Mouse (Mus musculus): ENCODE measurements around the gene Emc6. TPM values are rescaled to one million over a fixed set of nuclear protein-coding genes. Genes with fewer than 3 reads are reported as not detected.

The Emc6 gene
- total and polyA plus RNA-seq, 2 experiments = 63.8 to 80.9 TPM

GRCm38 (mm10) chr11:73194444-73194843, 17.6 kb upstream of the Emc6 start:
- H3K27ac ChIP-seq (replicated peaks; ENCODE audit: insufficient read depth, low read depth, low read length) = no peak overlapping the region
- no peaks in the 10 kb centered on the region for H3K27me3 ChIP-seq (ENCODE audit: control insufficient read depth, insufficient read depth, low read length)
- H3K4me1 ChIP-seq (ENCODE audit: control insufficient read depth, insufficient read depth, low read length) = no peaks in the 10 kb centered on the region
- 85% methylated on average over 2 of the region's 2 CpGs for WGBS
- peaks cover 18% of the 10 kb centered on the region; the same call in 1 of the 2 replicates for H3K36me3 ChIP-seq (ENCODE audit: control insufficient read depth, insufficient read depth, low read length)
- DNase-seq (ENCODE audit: extremely low read depth, low read depth, low spot score) = no peak
- no peak overlapping the region for H3K9ac ChIP-seq (ENCODE audit: low read depth, low read length)
- H3K4me3 ChIP-seq (ENCODE audit: insufficient read depth, low read depth, low read length) = no peak overlapping the region
- no peak for TF ChIP-seq POLR2A (IDR thresholded peaks at IDR 0.05; ENCODE audit: extremely low read depth, insufficient read depth, low read length)
- no peak for TF ChIP-seq CTCF (IDR thresholded peaks at IDR 0.05; ENCODE audit: low read depth, low read length)
- H3K79me2 ChIP-seq (ENCODE audit: control insufficient read depth, insufficient read depth, low read length) = no peaks in the 10 kb centered on the region; the same call in 1 of the 2 replicates

DNA sequence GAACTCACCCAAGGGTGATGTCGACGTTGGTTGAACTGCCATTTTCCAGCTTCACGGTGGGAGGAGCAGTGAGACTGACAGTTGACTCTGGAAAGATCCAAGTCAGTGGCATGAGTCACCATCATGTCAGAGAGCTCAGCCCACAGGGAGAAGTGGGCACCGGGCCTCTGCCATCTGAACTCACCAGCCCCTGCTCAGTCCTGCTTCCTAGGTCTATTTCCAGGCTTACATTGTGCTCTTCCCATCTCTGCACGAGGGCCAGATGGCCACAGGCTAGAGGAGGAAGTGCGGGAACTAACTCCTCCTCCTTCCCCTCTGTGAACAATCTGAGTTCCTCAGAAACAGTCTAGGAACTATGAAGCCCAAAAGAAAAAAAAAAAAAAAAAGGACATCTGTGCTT, 16.2 kb upstream of the Emc6 start:
- TF ChIP-seq CTCF (IDR thresholded peaks at IDR 0.05; ENCODE audit: low read depth, low read length) (no peak), POLR2A (IDR thresholded peaks at IDR 0.05; ENCODE audit: extremely low read depth, insufficient read depth, low read length) (no peak)
- Histone ChIP-seq H3K36me3 (ENCODE audit: control insufficient read depth, insufficient read depth, low read length) (peaks cover 24% of the 10 kb centered on the region; the same call in 1 of the 2 replicates), H3K4me3 (ENCODE audit: insufficient read depth, low read depth, low read length) (no peak overlapping the region), H3K79me2 (ENCODE audit: control insufficient read depth, insufficient read depth, low read length) (no peaks in the 10 kb centered on the region), H3K27ac (replicated peaks; ENCODE audit: insufficient read depth, low read depth, low read length) (no peak overlapping the region), H3K9ac (ENCODE audit: low read depth, low read length) (no peak overlapping the region), H3K27me3 (ENCODE audit: control insufficient read depth, insufficient read depth, low read length) (no peaks in the 10 kb centered on the region), H3K4me1 (ENCODE audit: control insufficient read depth, insufficient read depth, low read length) (no peaks in the 10 kb centered on the region)
- WGBS = 78% methylated on average over 6 of the region's 6 CpGs
- no peak for DNase-seq (ENCODE audit: extremely low read depth, low read depth, low spot score)

DNA sequence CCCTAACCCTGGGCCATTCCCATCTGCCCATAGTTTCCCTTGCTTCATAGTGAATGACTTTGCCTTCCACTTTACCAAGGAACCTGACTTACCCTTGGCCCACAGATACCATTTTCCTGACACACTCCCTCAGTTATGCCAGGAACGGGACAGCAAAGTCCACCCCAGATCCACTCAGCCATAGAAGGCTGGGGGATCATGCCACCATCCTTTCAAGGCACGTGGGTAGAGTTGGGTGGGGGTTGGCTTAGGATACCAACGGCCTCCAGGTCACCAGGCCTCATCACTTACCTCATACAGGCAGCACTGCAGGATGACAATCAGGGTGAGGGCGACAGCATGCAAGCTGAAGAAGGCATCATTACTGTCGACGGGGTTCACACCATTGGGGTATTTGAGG, 10.4 kb upstream of the Emc6 start:
- no peak for DNase-seq (ENCODE audit: extremely low read depth, low read depth, low spot score)
- H3K36me3 ChIP-seq (ENCODE audit: control insufficient read depth, insufficient read depth, low read length) = peaks cover 31% of the 10 kb centered on the region; the same call in 1 of the 2 replicates
- no peak for TF ChIP-seq POLR2A (IDR thresholded peaks at IDR 0.05; ENCODE audit: extremely low read depth, insufficient read depth, low read length)
- no peak for TF ChIP-seq CTCF (IDR thresholded peaks at IDR 0.05; ENCODE audit: low read depth, low read length)

DNA sequence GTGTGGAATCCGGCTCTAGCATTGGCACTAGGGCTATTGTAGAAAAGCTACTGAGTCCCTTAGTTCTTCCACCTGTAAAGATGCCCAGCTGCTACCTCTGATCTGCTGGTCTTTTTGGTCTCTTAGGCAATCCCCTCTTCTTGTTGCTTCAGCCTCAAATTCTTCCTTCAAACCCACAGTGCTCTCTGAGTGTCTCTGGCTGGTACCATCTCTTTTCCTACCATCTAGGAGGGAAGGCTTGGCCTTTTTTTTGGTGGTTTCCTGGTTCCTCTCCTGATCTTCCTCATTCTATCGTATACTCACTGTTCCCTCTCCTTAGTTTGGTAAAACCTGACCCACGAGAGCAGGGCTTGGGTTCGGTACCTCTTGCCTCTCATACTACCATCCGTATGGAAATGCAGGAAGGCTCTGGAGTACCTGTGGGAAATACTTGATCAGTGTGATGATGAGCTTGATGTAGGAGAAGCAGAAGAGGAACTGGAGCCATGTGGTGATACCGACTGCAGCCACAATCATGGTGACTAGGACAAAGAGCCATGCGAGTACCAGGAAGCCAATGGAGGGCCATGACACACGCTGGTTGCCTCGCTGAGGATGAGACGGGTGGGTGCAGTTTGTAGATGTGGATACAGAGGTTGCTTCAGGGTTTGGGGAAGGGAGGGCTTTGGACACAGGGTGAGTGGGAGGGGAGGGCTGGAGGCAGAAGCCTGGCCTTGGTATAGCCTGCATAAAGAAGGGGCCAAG, 9.2 kb upstream of the Emc6 start:
- no peak for DNase-seq (ENCODE audit: extremely low read depth, low read depth, low spot score)
- Histone ChIP-seq H3K27ac (replicated peaks; ENCODE audit: insufficient read depth, low read depth, low read length) (no peak overlapping the region), H3K4me3 (ENCODE audit: insufficient read depth, low read depth, low read length) (no peak overlapping the region), H3K79me2 (ENCODE audit: control insufficient read depth, insufficient read depth, low read length) (no peaks in the 10 kb centered on the region), H3K4me1 (ENCODE audit: control insufficient read depth, insufficient read depth, low read length) (no peaks in the 10 kb centered on the region), H3K27me3 (ENCODE audit: control insufficient read depth, insufficient read depth, low read length) (no peaks in the 10 kb centered on the region), H3K36me3 (ENCODE audit: control insufficient read depth, insufficient read depth, low read length) (peaks cover 28% of the 10 kb centered on the region; the same call in 1 of the 2 replicates), H3K9ac (ENCODE audit: low read depth, low read length) (no peak overlapping the region)
- 89% methylated on average over 10 of the region's 10 CpGs for WGBS
- no peak for TF ChIP-seq CTCF (IDR thresholded peaks at IDR 0.05; ENCODE audit: low read depth, low read length)
- TF ChIP-seq POLR2A (IDR thresholded peaks at IDR 0.05; ENCODE audit: extremely low read depth, insufficient read depth, low read length) = no peak

More for the DNA sequence above, 10.4 kb upstream of the Emc6 start:
- no peaks in the 10 kb centered on the region for H3K79me2 ChIP-seq (ENCODE audit: control insufficient read depth, insufficient read depth, low read length)
- H3K27me3 ChIP-seq (ENCODE audit: control insufficient read depth, insufficient read depth, low read length) = no peaks in the 10 kb centered on the region
- H3K27ac ChIP-seq (replicated peaks; ENCODE audit: insufficient read depth, low read depth, low read length) = no peak overlapping the region
- H3K4me1 ChIP-seq (ENCODE audit: control insufficient read depth, insufficient read depth, low read length) = no peaks in the 10 kb centered on the region
- 91% methylated on average over 6 of the region's 6 CpGs for WGBS
- no peak overlapping the region for H3K9ac ChIP-seq (ENCODE audit: low read depth, low read length)
- H3K4me3 ChIP-seq (ENCODE audit: insufficient read depth, low read depth, low read length) = no peak overlapping the region

DNA sequence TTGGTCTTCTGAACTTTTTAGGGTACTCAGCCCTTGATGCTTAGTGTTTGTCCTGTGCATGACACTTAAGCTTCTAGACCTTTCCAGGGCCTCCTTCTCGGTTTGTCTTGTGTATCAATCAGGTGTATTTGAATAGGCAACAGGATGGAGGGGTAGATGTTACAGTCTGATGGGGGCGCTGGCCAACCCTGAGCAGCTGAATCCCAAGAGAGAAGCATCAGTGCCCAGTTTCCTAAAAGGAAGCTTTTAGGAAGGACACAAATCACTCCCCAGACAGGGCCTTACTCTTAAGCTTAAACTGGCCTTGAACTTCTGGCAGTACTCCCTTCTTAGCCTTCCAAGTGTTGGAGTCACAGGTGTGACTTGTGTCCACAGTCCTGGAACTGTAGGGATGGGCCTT, 1.1 kb upstream of the Emc6 start:
- peaks cover 10% of the 10 kb centered on the region for H3K4me1 ChIP-seq (ENCODE audit: control insufficient read depth, insufficient read depth, low read length)
- peaks cover 8% of the 10 kb centered on the region for H3K79me2 ChIP-seq (ENCODE audit: control insufficient read depth, insufficient read depth, low read length)
- 23% methylated on average over 2 of the region's 2 CpGs for WGBS
- TF ChIP-seq POLR2A (IDR thresholded peaks at IDR 0.05; ENCODE audit: extremely low read depth, insufficient read depth, low read length) = no peak
- no peak for TF ChIP-seq CTCF (IDR thresholded peaks at IDR 0.05; ENCODE audit: low read depth, low read length)
- peaks cover 6% of the 10 kb centered on the region; the same call in 1 of the 2 replicates for H3K36me3 ChIP-seq (ENCODE audit: control insufficient read depth, insufficient read depth, low read length)
- H3K27ac ChIP-seq (replicated peaks; ENCODE audit: insufficient read depth, low read depth, low read length) = 0 out of 2 replicates have a peak overlapping the region, but pooled peaks have one; percentile 1
- H3K4me3 ChIP-seq (ENCODE audit: insufficient read depth, low read depth, low read length) = peak overlapping the region; percentile 83
- H3K27me3 ChIP-seq (ENCODE audit: control insufficient read depth, insufficient read depth, low read length) = no peaks in the 10 kb centered on the region
- DNase-seq (ENCODE audit: extremely low read depth, low read depth, low spot score) = no peak
- H3K9ac ChIP-seq (ENCODE audit: low read depth, low read length) = peak overlapping the region; percentile 78

- WGBS = 0% methylated on average over 28 of the region's 28 CpGs
- Histone ChIP-seq H3K4me3 (ENCODE audit: insufficient read depth, low read depth, low read length) (peak overlapping the region; percentile 83), H3K27ac (replicated peaks; ENCODE audit: insufficient read depth, low read depth, low read length) (peak overlapping the region; percentile 74), H3K79me2 (ENCODE audit: control insufficient read depth, insufficient read depth, low read length) (peaks cover 8% of the 10 kb centered on the region), H3K36me3 (ENCODE audit: control insufficient read depth, insufficient read depth, low read length) (peaks cover 6% of the 10 kb centered on the region; the same call in 1 of the 2 replicates), H3K27me3 (ENCODE audit: control insufficient read depth, insufficient read depth, low read length) (no peaks in the 10 kb centered on the region), H3K9ac (ENCODE audit: low read depth, low read length) (peak overlapping the region; percentile 78), H3K4me1 (ENCODE audit: control insufficient read depth, insufficient read depth, low read length) (peaks cover 11% of the 10 kb centered on the region)
- TF ChIP-seq POLR2A (IDR thresholded peaks at IDR 0.05; ENCODE audit: extremely low read depth, insufficient read depth, low read length) = no peak
- no peak for DNase-seq (ENCODE audit: extremely low read depth, low read depth, low spot score)
These were observed 655 bp upstream of the Emc6 start for GRCm38 (mm10) chr11:73177509-73177875.

Data from liver, adult 2 months (tissue).